ENCODE assay signal across 7 mouse cellular contexts in genomic region chr3:56000259-56000658, GRCm38 (mm10).
A peak's percentile ranks its signal among the peaks of the same experiment; 100 is the strongest.
DNase-seq lines count a peak whose midpoint lies in the region; ATAC-seq and TF ChIP-seq lines count a peak whose summit lies in the region.

No protein-coding gene starts in this region.

- no peak overlapping the region for H3K27ac ChIP-seq in liver, embryonic 14.5 days
- no peak overlapping the region for H3K27ac ChIP-seq in liver, embryonic 12.5 days
- H3K27ac ChIP-seq in forebrain, embryonic 16.5 days (ENCODE audit: low read length), result no peak overlapping the region
- H3K27ac ChIP-seq in neural tube, embryonic 15.5 days (replicated peaks), result no peak overlapping the region
- H3K27ac ChIP-seq in kidney, embryonic 15.5 days, result no peak overlapping the region

- WGBS in liver, embryonic 14.5 days (ENCODE audit: insufficient replicate concordance), result 5% methylated on average over 1 of the region's 1 CpGs
- WGBS in liver, embryonic 12.5 days (ENCODE audit: insufficient replicate concordance), result 9% methylated on average over 1 of the region's 1 CpGs
- 0% methylated on average over 1 of the region's 1 CpGs for WGBS in forebrain, embryonic 16.5 days
- 0% methylated on average over 1 of the region's 1 CpGs for WGBS in neural tube, embryonic 15.5 days
- 0% methylated on average over 1 of the region's 1 CpGs for WGBS in kidney, embryonic 15.5 days

- TF ChIP-seq CTCF in liver, embryonic 14.5 days (IDR thresholded peaks at IDR 0.05; ENCODE audit: low read depth), result peak; percentile 68

- no peak for TF ChIP-seq EP300 in liver, embryonic 14.5 days (IDR thresholded peaks at IDR 0.05; ENCODE audit: low read depth)

- no peaks in the 10 kb centered on the region for H3K27me3 ChIP-seq in liver, embryonic 14.5 days (ENCODE audit: control insufficient read depth, insufficient read depth, low read length)
- no peaks in the 10 kb centered on the region for H3K27me3 ChIP-seq in liver, embryonic 12.5 days (replicated peaks)
- no peaks in the 10 kb centered on the region for H3K27me3 ChIP-seq in forebrain, embryonic 16.5 days (replicated peaks; ENCODE audit: control insufficient read depth, insufficient read depth, low read length)
- no peaks in the 10 kb centered on the region for H3K27me3 ChIP-seq in neural tube, embryonic 15.5 days (replicated peaks)
- H3K27me3 ChIP-seq in kidney, embryonic 15.5 days, result no peaks in the 10 kb centered on the region

- no peak overlapping the region for H3K9ac ChIP-seq in liver, embryonic 14.5 days (replicated peaks)
- no peak overlapping the region for H3K9ac ChIP-seq in liver, embryonic 12.5 days
- no peak overlapping the region for H3K9ac ChIP-seq in forebrain, embryonic 16.5 days (replicated peaks; ENCODE audit: low read depth, low read length)
- H3K9ac ChIP-seq in neural tube, embryonic 15.5 days (replicated peaks), result no peak overlapping the region
- no peak overlapping the region for H3K9ac ChIP-seq in kidney, embryonic 15.5 days

- ATAC-seq in liver, embryonic 14.5 days (ENCODE audit: insufficient read depth), result no peak
- no peak for ATAC-seq in liver, embryonic 12.5 days
- peak; percentile 79; the same call in 1 of the 2 replicates for ATAC-seq in forebrain, embryonic 16.5 days
- ATAC-seq in neural tube, embryonic 15.5 days (ENCODE audit: low FRiP score), result peak; percentile 85; the same call in 1 of the 2 replicates
- no peak for ATAC-seq in kidney, embryonic 15.5 days (replicated peaks; ENCODE audit: low FRiP score)

- H3K4me2 ChIP-seq in liver, embryonic 14.5 days (ENCODE audit: low read depth), result no peak overlapping the region
- H3K4me2 ChIP-seq in liver, embryonic 12.5 days, result no peak overlapping the region
- no peak overlapping the region for H3K4me2 ChIP-seq in forebrain, embryonic 16.5 days (ENCODE audit: low read length)
- H3K4me2 ChIP-seq in neural tube, embryonic 15.5 days, result no peak overlapping the region
- no peak overlapping the region for H3K4me2 ChIP-seq in kidney, embryonic 15.5 days

- H3K4me3 ChIP-seq in liver, embryonic 14.5 days (ENCODE audit: insufficient read depth in 1 of 2, low read depth in 2 of 2, low read length in 2 of 2), result no peak overlapping the region
- H3K4me3 ChIP-seq in liver, embryonic 12.5 days, result no peak overlapping the region
- no peak overlapping the region for H3K4me3 ChIP-seq in forebrain, embryonic 16.5 days (replicated peaks; ENCODE audit: low read length)
- no peak overlapping the region for H3K4me3 ChIP-seq in neural tube, embryonic 15.5 days (replicated peaks)
- H3K4me3 ChIP-seq in kidney, embryonic 15.5 days (replicated peaks), result no peak overlapping the region

- peak; percentile 22 to 31 (median 23) for DNase-seq in liver, embryonic 14.5 days (ENCODE audit: low read depth in 3 of 3, low spot score in 3 of 3)
- DNase-seq in WW6 (ENCODE audit: low read depth, low spot score), result peak; percentile 16
- DNase-seq in layer of hippocampus, postnatal 25 days (ENCODE audit: extremely low spot score in 1 of 2, low spot score in 1 of 2), result no peak

- no peaks in the 10 kb centered on the region for H3K4me1 ChIP-seq in liver, embryonic 14.5 days (replicated peaks; ENCODE audit: control insufficient read depth in 2 of 2, insufficient read depth in 2 of 2, low read length in 1 of 2)
- H3K4me1 ChIP-seq in liver, embryonic 12.5 days, result no peaks in the 10 kb centered on the region
- no peaks in the 10 kb centered on the region for H3K4me1 ChIP-seq in forebrain, embryonic 16.5 days (replicated peaks; ENCODE audit: control insufficient read depth, insufficient read depth, low read length)
- H3K4me1 ChIP-seq in neural tube, embryonic 15.5 days, result no peaks in the 10 kb centered on the region
- no peaks in the 10 kb centered on the region for H3K4me1 ChIP-seq in kidney, embryonic 15.5 days

- no peaks in the 10 kb centered on the region for H3K9me3 ChIP-seq in liver, embryonic 14.5 days (ENCODE audit: control insufficient read depth, low read length)
- H3K9me3 ChIP-seq in liver, embryonic 12.5 days (replicated peaks), result no peaks in the 10 kb centered on the region
- no peaks in the 10 kb centered on the region for H3K9me3 ChIP-seq in forebrain, embryonic 16.5 days (ENCODE audit: control insufficient read depth, low read length)
- H3K9me3 ChIP-seq in neural tube, embryonic 15.5 days (replicated peaks), result no peaks in the 10 kb centered on the region
- H3K9me3 ChIP-seq in kidney, embryonic 15.5 days (replicated peaks), result no peaks in the 10 kb centered on the region

- no peaks in the 10 kb centered on the region for H3K36me3 ChIP-seq in liver, embryonic 14.5 days (replicated peaks; ENCODE audit: control insufficient read depth, insufficient read depth, low read depth)
- 0 out of 2 replicates have a peak, but pooled peaks cover 5% of the 10 kb centered on the region for H3K36me3 ChIP-seq in liver, embryonic 12.5 days
- peaks cover 8% of the 10 kb centered on the region; the same call in 1 of the 2 replicates for H3K36me3 ChIP-seq in forebrain, embryonic 16.5 days (ENCODE audit: control insufficient read depth, insufficient read depth)
- peaks cover 18% of the 10 kb centered on the region for H3K36me3 ChIP-seq in neural tube, embryonic 15.5 days
- H3K36me3 ChIP-seq in kidney, embryonic 15.5 days, result peaks cover 17% of the 10 kb centered on the region

Comparison
In these comparisons a context has a peak if more than half of its experiments do, and no peak if none do; other contexts are left out.
1. ATAC-seq: peak in forebrain, embryonic 16.5 days (single experiment) and neural tube, embryonic 15.5 days (single experiment); none in liver, embryonic 14.5 days (single experiment), liver, embryonic 12.5 days (single experiment) and kidney, embryonic 15.5 days (single experiment).
2. DNase-seq: peak in liver, embryonic 14.5 days (3 of 3) and WW6 (single experiment); none in layer of hippocampus, postnatal 25 days (0 of 2).